Mouse (Mus musculus) adrenal gland, adult 8-10 months (tissue): ENCODE measurements around the gene Rbm46. TPM values are rescaled to one million over a fixed set of nuclear protein-coding genes. Genes with fewer than 3 reads are reported as not detected.

Experiments
- total RNA-seq, 4 experiments: library from RNA; stranded (reverse); gene quantifications; 2 replicates each; pipeline ENCODE4 v1.2.4; 2022

The Rbm46 gene
- total RNA-seq, 4 experiments from 2014 or later: 0.17 to 0.43 (median 0.28) TPM

Other genes starting within 250 kb of the Rbm46 start
- under 1 TPM in 2 of 4 experiments, not detected in 2; 0.03 to 0.11 TPM for gene Lrat, start 27.5 kb upstream of the Rbm46 start, total RNA-seq
- 1 to 10 TPM in 1 of 4 experiments, under 1 TPM in 2, not detected in 1; 0.21 to 1.2 (median 0.67) TPM for gene Fgg, start 131.2 kb upstream of the Rbm46 start, total RNA-seq
- gene Fga, start 149.6 kb upstream of the Rbm46 start, total RNA-seq: 1 to 10 TPM in 1 of 4 experiments, under 1 TPM in 1, not detected in 2; 0.93 to 1.6 TPM
- under 1 TPM in 3 of 4 experiments, not detected in 1; 0.10 to 0.46 (median 0.26) TPM for gene Fgb, start 173.4 kb upstream of the Rbm46 start, total RNA-seq
- gene Plrg1, start 179.0 kb upstream of the Rbm46 start, total RNA-seq: 10 to 100 TPM; 46.5 to 54.5 (median 49.4) TPM